Mouse (Mus musculus): ENCODE results near the gene Dennd2c. TPM values are rescaled to one million over a fixed set of nuclear protein-coding genes. Genes with fewer than 3 reads are reported as not detected.
"Not testable (repeated sequence)": the region's sequence is repeated elsewhere in the genome, so short reads cannot be mapped to it uniquely, and the experiment has no call there.

Gene Dennd2c
- polyA plus RNA-seq, 1 experiment from 2014 or later, result 1.3 TPM

DNA sequence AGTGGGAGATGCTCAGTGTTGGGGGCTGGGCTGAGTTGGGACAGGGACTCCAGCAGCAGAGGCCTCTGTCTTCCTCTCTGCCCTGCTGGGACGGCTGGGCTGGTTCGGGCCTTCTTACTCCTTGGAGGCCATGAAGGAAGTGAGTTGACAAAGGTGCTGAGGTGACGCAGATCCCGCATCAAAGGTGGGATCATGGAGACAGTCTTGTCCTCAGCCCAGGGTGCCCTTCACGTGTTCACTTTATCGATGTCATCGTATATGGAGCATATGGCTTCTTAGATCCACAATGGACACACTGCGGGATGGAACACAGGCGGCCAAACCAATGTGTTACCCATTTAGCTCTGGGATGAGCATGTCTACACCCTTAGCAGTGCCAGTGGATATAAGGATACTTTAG lies 77.1 kb downstream of the Dennd2c start:
- ATAC-seq (ENCODE audit: low FRiP score, low read depth), result no peak
- no peak overlapping the region for H3K9ac ChIP-seq
- WGBS, result 94% methylated on average over 9 of the region's 9 CpGs

DNA sequence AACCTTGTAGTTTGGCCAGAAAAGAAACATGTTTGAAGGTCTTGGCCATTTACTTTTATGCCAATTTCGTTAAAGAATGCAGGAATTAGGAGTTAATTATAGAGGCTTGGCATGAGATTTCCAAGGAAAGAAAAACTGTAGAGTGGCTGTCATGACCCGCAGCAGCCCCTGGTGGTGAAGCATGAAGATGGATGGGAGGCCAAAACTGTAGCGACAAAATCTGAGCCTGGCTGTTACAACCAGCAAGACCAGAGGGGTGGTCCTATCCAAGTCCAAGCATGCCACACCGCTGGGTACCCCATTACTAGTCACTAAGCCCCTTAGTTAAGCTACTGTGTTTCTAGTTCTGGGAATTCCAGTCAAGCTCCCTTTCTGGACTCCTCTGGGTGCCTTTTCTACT lies 78.8 kb downstream of the Dennd2c start:
- 57% methylated on average over 4 of the region's 4 CpGs for WGBS

More for the DNA sequence above, 77.1 kb downstream of the Dennd2c start:
- no peak overlapping the region for H3K27ac ChIP-seq (replicated peaks)
- no peaks in the 10 kb centered on the region for H3K9me3 ChIP-seq
- no peaks in the 10 kb centered on the region for H3K27me3 ChIP-seq
- no peak overlapping the region for H3K4me3 ChIP-seq
- no peaks in the 10 kb centered on the region for H3K4me1 ChIP-seq (replicated peaks)
- peaks cover 47% of the 10 kb centered on the region for H3K36me3 ChIP-seq
- H3K4me2 ChIP-seq, result no peak overlapping the region

DNA sequence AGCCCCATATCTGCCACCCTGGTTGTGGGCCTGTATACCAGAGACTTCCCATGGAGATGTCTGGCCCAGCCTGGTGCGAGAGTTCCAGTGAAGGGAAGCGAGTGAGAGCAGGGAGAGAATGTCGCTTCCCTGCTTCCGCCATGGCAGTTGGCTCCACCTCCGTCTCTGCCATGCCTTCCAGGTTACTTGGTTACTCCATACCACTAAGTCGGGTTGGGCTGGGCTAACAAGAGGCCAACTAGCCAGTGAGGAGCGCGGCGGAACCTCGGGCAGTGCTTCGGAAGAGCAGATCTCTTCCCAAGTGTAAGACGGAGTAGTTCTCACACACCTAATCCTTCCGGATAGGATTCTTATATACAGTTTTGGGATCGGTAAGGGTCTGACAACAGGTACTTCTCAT lies 80.4 kb downstream of the Dennd2c start:
- Histone ChIP-seq H3K36me3 (peaks cover 21% of the 10 kb centered on the region), H3K9ac (no peak overlapping the region), H3K4me1 (replicated peaks) (no peaks in the 10 kb centered on the region), H3K4me3 (no peak overlapping the region), H3K27me3 (no peaks in the 10 kb centered on the region), H3K4me2 (no peak overlapping the region), H3K27ac (replicated peaks) (no peak overlapping the region), H3K9me3 (no peaks in the 10 kb centered on the region)
- ATAC-seq (ENCODE audit: low FRiP score, low read depth), result no peak
- 82% methylated on average over 14 of the region's 14 CpGs for WGBS

More for the DNA sequence above, 78.8 kb downstream of the Dennd2c start:
- ATAC-seq (ENCODE audit: low FRiP score, low read depth), result no peak
- Histone ChIP-seq H3K4me3 (no peak overlapping the region), H3K9ac (no peak overlapping the region), H3K4me2 (no peak overlapping the region), H3K27ac (replicated peaks) (no peak overlapping the region), H3K27me3 (no peaks in the 10 kb centered on the region), H3K36me3 (peaks cover 35% of the 10 kb centered on the region), H3K9me3 (no peaks in the 10 kb centered on the region), H3K4me1 (replicated peaks) (no peaks in the 10 kb centered on the region)

DNA sequence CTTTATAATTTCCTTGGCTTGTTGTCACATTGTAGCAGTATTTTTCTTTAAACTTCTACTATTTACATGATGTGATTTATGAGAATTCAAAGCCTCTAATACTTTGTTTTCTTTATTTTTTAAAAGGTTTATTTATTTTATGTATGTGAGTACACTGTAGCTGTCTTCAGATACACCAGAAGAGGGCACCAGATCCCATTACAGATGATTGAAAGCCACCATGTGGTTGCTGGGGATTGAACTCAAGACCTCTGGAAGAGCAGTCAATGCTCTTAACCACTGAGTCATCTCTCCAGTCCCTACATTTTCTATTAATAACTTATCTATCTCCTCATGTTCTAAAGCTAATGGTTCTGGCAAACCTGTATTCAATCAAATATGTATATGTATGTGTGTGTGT lies 82.1 kb downstream of the Dennd2c start:
- H3K27me3 ChIP-seq; H3K4me1 ChIP-seq (replicated peaks); H3K9ac ChIP-seq; H3K9me3 ChIP-seq; H3K36me3 ChIP-seq; H3K4me2 ChIP-seq; H3K27ac ChIP-seq (replicated peaks); H3K4me3 ChIP-seq; ATAC-seq (ENCODE audit: low FRiP score, low read depth): not testable (repeated sequence)

DNA sequence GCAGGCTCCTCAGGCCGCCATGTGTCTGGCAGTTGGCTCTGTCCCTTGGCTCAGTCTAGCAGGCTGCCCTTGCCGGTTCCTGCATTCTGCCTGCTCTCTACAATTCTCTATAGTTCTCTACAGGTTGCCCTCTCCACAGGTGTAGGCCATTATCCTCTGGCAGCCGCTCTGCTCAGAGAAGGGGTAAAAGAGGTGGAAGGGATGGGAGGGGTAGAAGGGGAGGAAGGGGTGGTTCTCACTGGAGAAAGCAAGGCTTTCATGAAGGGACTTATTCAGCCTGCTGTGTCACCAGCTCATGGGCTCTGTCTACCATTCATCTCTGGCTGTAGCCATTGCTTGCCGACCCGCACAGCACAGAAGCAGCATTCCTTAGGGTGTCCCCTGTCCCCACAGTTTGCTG lies 86.0 kb downstream of the Dennd2c start:
- no peaks in the 10 kb centered on the region for H3K36me3 ChIP-seq
- H3K4me3 ChIP-seq, result no peak overlapping the region
- no peak overlapping the region for H3K4me2 ChIP-seq
- 50% methylated on average over 5 of the region's 5 CpGs for WGBS
- H3K4me1 ChIP-seq (replicated peaks), result no peaks in the 10 kb centered on the region
- H3K9me3 ChIP-seq, result no peaks in the 10 kb centered on the region
- no peaks in the 10 kb centered on the region for H3K27me3 ChIP-seq
- H3K9ac ChIP-seq, result no peak overlapping the region
- H3K27ac ChIP-seq (replicated peaks), result no peak overlapping the region
- no peak for ATAC-seq (ENCODE audit: low FRiP score, low read depth)

DNA sequence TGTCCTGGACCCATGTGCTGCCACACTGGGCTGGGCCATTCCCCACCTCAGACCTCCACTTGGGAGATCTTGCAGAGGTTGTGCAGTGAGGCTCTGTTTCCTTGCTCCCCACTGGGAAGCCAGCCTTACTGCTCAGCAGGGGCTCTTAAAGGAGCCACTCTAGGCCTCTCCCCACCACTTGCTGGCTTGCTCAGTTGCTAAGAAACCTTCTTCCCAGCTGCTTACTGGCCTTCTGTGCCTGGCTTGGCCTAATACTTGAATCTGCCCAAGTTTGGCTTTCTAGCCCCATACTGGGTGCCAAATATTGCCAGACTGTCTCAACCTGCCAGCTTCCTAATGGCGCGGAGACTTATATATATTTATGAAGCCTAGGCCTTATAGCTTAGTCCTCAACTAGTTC lies 86.5 kb downstream of the Dennd2c start:
- no peak overlapping the region for H3K27ac ChIP-seq (replicated peaks)
- H3K9me3 ChIP-seq, result no peaks in the 10 kb centered on the region
- no peak overlapping the region for H3K4me3 ChIP-seq
- no peak overlapping the region for H3K9ac ChIP-seq
- H3K36me3 ChIP-seq, result no peaks in the 10 kb centered on the region
- no peaks in the 10 kb centered on the region for H3K27me3 ChIP-seq
- no peak overlapping the region for H3K4me2 ChIP-seq
- 94% methylated on average over 2 of the region's 2 CpGs for WGBS
- ATAC-seq (ENCODE audit: low FRiP score, low read depth), result peak; percentile 27; the same call in 1 of the 2 replicates
- no peaks in the 10 kb centered on the region for H3K4me1 ChIP-seq (replicated peaks)

DNA sequence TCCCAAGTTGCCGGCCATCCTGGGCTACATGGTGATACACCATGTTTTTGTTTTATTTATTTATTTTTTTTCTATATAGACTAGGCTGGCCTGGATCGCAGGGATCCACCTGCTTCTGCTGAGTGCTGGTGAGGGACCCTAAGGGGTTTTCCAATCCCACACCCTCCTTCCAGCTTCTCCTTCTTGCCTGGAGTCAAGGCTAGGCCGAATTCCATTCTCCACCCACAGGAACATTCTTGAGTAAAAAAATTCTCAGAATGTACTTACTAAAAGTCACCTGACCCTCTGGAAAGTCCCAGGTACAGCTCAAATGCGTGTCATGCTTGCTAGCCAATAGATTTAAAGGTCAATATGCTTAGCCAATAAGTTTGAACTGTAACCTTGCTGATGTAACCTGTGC lies 89.8 kb downstream of the Dennd2c start:
- H3K9me3 ChIP-seq, result no peaks in the 10 kb centered on the region
- no peak overlapping the region for H3K9ac ChIP-seq
- H3K4me2 ChIP-seq, result no peak overlapping the region
- 89% methylated on average over 4 of the region's 4 CpGs for WGBS
- H3K4me3 ChIP-seq, result no peak overlapping the region
- H3K27me3 ChIP-seq, result no peaks in the 10 kb centered on the region
- H3K27ac ChIP-seq (replicated peaks), result no peak overlapping the region
- no peaks in the 10 kb centered on the region for H3K4me1 ChIP-seq (replicated peaks)
- no peak for ATAC-seq (ENCODE audit: low FRiP score, low read depth)
- H3K36me3 ChIP-seq, result no peaks in the 10 kb centered on the region

DNA sequence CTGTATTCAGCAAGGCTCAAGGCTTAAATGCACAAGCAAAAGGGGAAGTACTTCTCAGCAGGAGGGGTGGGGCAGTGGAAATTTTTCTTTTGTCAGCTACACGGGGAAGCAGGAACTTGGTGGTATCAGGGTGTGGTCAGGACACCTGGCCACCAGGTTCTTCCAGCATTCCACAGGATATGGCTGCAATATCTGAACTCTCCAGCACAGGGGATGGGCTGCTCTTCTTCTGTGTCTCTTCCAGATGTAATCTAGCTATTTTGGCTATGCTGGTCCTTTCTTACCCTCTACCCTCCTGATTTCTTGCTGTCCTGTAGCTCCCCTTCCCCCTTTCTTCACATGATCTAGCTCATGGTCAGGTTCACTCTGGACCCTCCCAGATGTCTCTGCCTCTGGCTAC lies 90.8 kb downstream of the Dennd2c start:
- WGBS, result 88% methylated on average over 1 of the region's 1 CpGs

DNA sequence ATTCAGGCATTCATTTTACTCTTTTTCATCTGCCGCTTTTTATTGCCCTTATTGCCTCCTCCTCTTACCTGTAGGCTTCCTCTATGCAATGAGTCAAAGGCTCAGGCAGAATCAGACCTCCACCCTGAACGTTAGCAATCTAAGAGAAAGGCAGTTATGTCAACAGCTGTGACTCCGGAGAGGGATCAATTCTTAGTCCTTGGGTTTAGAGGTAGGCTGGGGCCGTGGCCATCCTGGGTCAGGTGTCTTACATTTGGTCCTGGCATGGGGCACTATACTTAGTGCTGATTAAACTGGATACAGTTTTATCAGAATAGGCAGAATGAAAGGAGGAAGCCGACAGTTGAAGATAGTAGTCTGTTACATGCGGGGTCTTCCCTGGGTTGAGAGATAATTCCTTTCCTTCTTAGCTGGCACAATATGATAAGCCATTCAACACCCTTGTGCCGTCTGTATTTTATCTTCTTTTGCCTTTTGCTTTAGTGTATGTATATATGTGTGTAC lies 94.0 kb downstream of the Dennd2c start:
- no peaks in the 10 kb centered on the region for H3K36me3 ChIP-seq
- WGBS, result 90% methylated on average over 7 of the region's 7 CpGs
- no peak for ATAC-seq (ENCODE audit: low FRiP score, low read depth)
- no peak overlapping the region for H3K27ac ChIP-seq (replicated peaks)
- H3K27me3 ChIP-seq, result no peaks in the 10 kb centered on the region
- H3K9ac ChIP-seq, result no peak overlapping the region
- H3K9me3 ChIP-seq, result 0 out of 2 replicates have a peak, but pooled peaks cover 3% of the 10 kb centered on the region
- no peak overlapping the region for H3K4me3 ChIP-seq
- H3K4me1 ChIP-seq (replicated peaks), result no peaks in the 10 kb centered on the region
- H3K4me2 ChIP-seq, result no peak overlapping the region

More for the DNA sequence above, 90.8 kb downstream of the Dennd2c start:
- Histone ChIP-seq H3K27ac (replicated peaks) (no peak overlapping the region), H3K9me3 (no peaks in the 10 kb centered on the region), H3K4me3 (no peak overlapping the region), H3K9ac (no peak overlapping the region), H3K27me3 (no peaks in the 10 kb centered on the region), H3K36me3 (no peaks in the 10 kb centered on the region), H3K4me2 (no peak overlapping the region), H3K4me1 (replicated peaks) (no peaks in the 10 kb centered on the region)
- no peak for ATAC-seq (ENCODE audit: low FRiP score, low read depth)

DNA sequence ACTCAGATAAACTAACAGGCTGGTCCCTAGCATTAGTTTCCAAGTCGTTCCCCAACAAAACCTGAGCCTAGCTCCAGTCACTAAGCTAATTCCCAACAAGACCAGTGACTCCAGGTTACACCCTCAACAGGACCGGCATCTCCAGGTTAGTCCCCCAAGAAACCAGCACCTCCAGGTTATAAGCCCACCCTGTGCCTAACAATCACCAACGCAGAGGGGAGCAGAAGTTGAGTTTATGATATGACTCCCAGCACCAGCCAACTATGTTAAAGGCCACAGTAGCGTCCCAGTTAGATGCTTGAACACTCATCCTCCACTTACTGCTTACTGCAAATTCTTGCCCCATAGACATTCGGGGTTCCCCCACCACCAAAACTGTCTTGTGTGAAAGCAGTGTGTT lies 97.0 kb downstream of the Dennd2c start:
- ATAC-seq (ENCODE audit: low FRiP score, low read depth), result no peak
- no peak overlapping the region for H3K4me2 ChIP-seq
- no peak overlapping the region for H3K9ac ChIP-seq
- WGBS, result 91% methylated on average over 5 of the region's 5 CpGs
- H3K27ac ChIP-seq (replicated peaks), result no peak overlapping the region
- H3K4me3 ChIP-seq, result no peak overlapping the region
- no peaks in the 10 kb centered on the region for H3K36me3 ChIP-seq
- H3K4me1 ChIP-seq (replicated peaks), result no peaks in the 10 kb centered on the region
- H3K9me3 ChIP-seq, result 0 out of 2 replicates have a peak, but pooled peaks cover 3% of the 10 kb centered on the region
- H3K27me3 ChIP-seq, result no peaks in the 10 kb centered on the region

DNA sequence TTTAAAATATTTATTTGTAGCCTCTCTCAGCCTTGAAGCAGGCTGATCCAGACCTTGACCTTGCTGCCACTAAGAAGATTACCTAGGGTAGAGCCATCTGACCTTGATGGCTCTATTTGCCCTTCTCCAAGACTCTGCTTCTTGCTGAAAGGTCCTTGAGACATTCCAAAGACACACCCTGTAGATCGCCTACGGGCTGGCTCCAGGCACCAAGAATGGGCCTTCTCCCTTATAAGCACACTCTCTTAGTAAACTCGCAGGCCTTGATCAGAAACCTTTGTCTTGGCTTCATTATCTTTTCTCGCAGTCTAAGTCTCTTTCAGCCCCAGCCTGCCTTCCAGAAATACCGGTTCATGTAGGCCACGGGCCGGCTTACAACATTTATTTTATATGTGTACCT lies 98.7 kb downstream of the Dennd2c start:
- not testable (repeated sequence) for ATAC-seq (ENCODE audit: low FRiP score, low read depth); H3K27me3 ChIP-seq; H3K27ac ChIP-seq (replicated peaks); H3K4me1 ChIP-seq (replicated peaks); H3K4me3 ChIP-seq; H3K9me3 ChIP-seq; H3K9ac ChIP-seq; H3K36me3 ChIP-seq; H3K4me2 ChIP-seq
- WGBS, result 98% methylated on average over 7 of the region's 7 CpGs

DNA sequence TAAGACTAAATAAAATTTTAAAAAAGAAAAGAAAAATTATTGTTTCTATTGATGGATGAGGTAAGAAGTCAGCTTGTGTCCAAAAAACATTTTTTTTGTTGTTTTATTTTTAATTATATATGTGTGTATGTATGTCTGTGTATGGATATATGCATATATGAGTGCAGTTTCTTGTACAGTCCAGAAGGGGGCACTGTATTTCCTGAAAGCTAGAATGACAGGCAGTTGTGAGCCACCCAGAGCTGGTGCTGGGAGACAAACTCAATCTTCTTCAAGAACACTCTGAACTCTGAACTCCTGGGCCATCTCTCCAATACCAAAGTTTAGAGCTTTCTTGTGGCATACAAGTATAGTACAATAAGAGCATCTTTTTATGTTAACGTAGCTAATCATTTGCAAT lies 101.2 kb downstream of the Dennd2c start:
- Histone ChIP-seq H3K9me3 (0 out of 2 replicates have a peak, but pooled peaks cover 3% of the 10 kb centered on the region), H3K9ac (no peak overlapping the region), H3K27me3 (no peaks in the 10 kb centered on the region), H3K4me3 (no peak overlapping the region), H3K4me2 (no peak overlapping the region), H3K36me3 (no peaks in the 10 kb centered on the region), H3K4me1 (replicated peaks) (no peaks in the 10 kb centered on the region), H3K27ac (replicated peaks) (no peak overlapping the region)
- ATAC-seq (ENCODE audit: low FRiP score, low read depth), result no peak
- WGBS, result 97% methylated on average over 1 of the region's 1 CpGs

DNA sequence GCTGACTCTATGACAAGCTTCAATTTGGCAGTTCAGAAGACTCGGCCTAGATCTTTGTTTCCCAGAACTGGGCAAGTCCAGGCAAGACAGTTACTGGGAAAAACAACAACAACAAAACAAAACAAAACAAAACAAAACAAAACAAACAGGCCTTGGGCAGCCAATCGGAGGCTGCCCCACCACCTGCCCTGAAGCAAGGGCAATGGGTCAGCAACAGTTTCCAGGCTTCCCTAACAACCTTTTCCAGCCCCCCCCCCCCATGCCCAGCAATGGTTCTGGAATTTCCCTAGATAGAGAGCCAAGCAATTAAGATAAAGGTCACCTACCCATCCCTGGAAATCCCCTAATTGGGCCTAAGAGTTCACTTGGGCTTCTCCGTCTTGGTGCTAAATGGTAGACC lies 102.0 kb downstream of the Dennd2c start:
- Histone ChIP-seq H3K27me3 (no peaks in the 10 kb centered on the region), H3K36me3 (no peaks in the 10 kb centered on the region), H3K4me3 (no peak overlapping the region), H3K9me3 (0 out of 2 replicates have a peak, but pooled peaks cover 3% of the 10 kb centered on the region), H3K9ac (no peak overlapping the region), H3K27ac (replicated peaks) (no peak overlapping the region), H3K4me1 (replicated peaks) (no peaks in the 10 kb centered on the region), H3K4me2 (no peak overlapping the region)
- WGBS, result 94% methylated on average over 3 of the region's 3 CpGs
- ATAC-seq (ENCODE audit: low FRiP score, low read depth), result no peak

Measured in hindbrain, embryonic 15.5 days (tissue).